ENCODE assay signal across 8 mouse cellular contexts in the genomic region with DNA sequence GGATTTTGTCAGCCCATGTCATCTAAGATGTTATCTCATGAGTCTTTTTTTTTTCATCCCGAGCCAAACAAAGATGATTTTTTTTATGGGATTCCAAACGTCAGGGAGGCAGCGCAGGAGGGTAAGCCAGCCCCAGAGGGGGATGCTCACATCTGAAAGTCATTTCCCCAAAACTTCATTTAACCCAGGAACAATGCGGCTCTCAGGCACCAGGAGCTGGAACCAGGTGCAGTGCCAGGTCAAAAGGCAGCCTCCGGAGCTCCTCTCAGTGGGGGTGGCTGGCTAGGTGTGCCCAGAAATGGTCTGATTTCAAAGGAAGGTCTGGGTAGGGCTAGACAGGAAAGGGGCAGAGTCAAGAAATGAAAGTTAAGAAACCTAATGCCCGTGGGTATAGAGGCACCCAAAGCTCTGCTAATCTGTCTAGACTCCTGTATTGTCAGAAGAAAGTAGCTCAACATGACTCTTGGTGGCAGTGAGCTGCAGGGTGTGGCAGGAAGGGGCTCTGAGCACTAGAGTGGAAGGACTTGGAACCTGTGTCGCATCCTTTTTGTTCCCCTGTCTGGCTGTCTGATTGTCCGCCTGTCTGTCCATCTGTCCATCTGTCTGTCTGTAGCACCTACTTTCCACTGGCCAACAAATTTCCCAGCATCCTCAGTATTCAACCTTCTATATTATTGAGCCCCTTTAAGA.
DNase-seq lines count a peak whose midpoint lies in the region; ATAC-seq and TF ChIP-seq lines count a peak whose summit lies in the region.
"Had no signal": no experiment of that assay in that cellular context is flagged by ENCODE, and none has a peak within 500 bp of the region (broad histone marks: within the 10 kb centered on the region; RNA-seq: fewer than 3 reads in every experiment).

No protein-coding gene starts in this region.

- WGBS in forebrain, embryonic 14.5 days: 15% methylated on average over 8 of the region's 8 CpGs

- peak overlapping the region; percentile 51 for H3K4me2 ChIP-seq in forebrain, embryonic 14.5 days (ENCODE audit: low read length)

- peak overlapping the region; percentile 48; the same call in 1 of the 2 replicates for H3K9ac ChIP-seq in forebrain, embryonic 14.5 days (ENCODE audit: low read length)

- H3K9me3 ChIP-seq in forebrain, embryonic 14.5 days (replicated peaks; ENCODE audit: control insufficient read depth, low read length): no peaks in the 10 kb centered on the region

- peak overlapping the region; percentile 38 for H3K4me3 ChIP-seq in testis, adult 2 months (ENCODE audit: control insufficient read depth, low read depth, low read length)
- H3K4me3 ChIP-seq in forebrain, embryonic 14.5 days (ENCODE audit: low read depth, low read length): no peak overlapping the region
- H3K4me3 ChIP-seq: myocyte had no signal

- H3K27me3 ChIP-seq in testis, adult 2 months (ENCODE audit: control insufficient read depth, insufficient read depth, low read length): no peaks in the 10 kb centered on the region
- no peaks in the 10 kb centered on the region for H3K27me3 ChIP-seq in forebrain, embryonic 14.5 days (replicated peaks; ENCODE audit: control insufficient read depth, insufficient read depth, low read length)
- no peaks in the 10 kb centered on the region for H3K27me3 ChIP-seq in splenic B cell, adult 2 months (ENCODE audit: control insufficient read depth, insufficient read depth, low read length, poor library complexity, severe bottlenecking)

- H3K4me1 ChIP-seq in testis, adult 2 months (ENCODE audit: control insufficient read depth, insufficient read depth, low read length): peaks cover 8% of the 10 kb centered on the region
- H3K4me1 ChIP-seq in forebrain, embryonic 14.5 days (ENCODE audit: control insufficient read depth, insufficient read depth, low read length): peaks cover 30% of the 10 kb centered on the region

- no peak for TF ChIP-seq POLR2A in testis, adult 2 months (IDR thresholded peaks at IDR 0.05; ENCODE audit: control insufficient read depth, low read depth, low read length)

- peak overlapping the region; percentile 36; the same call in 1 of the 2 replicates for H3K27ac ChIP-seq in testis, adult 2 months (ENCODE audit: control insufficient read depth, insufficient read depth, low read depth, low read length)
- H3K27ac ChIP-seq in forebrain, embryonic 14.5 days (ENCODE audit: low read depth, low read length): peak overlapping the region; percentile 89

- H3K36me3 ChIP-seq in testis, adult 2 months (ENCODE audit: control insufficient read depth, insufficient read depth, low read length): no peaks in the 10 kb centered on the region
- H3K36me3 ChIP-seq in forebrain, embryonic 14.5 days (ENCODE audit: control insufficient read depth, insufficient read depth, low read length): no peaks in the 10 kb centered on the region
- H3K36me3 ChIP-seq in splenic B cell, adult 2 months (ENCODE audit: control insufficient read depth, insufficient read depth, low read length, poor library complexity, severe bottlenecking): no peaks in the 10 kb centered on the region

- ATAC-seq in forebrain, embryonic 14.5 days: no peak

- DNase-seq in testis, postnatal 10 days (ENCODE audit: low spot score): no peak
- DNase-seq in forebrain, embryonic 14.5 days (ENCODE audit: low spot score): no peak
- DNase-seq in kidney, postnatal 14 days: peak; percentile 17
- peak; percentile 26 for DNase-seq in splenic B cell, adult 2 months (ENCODE audit: low read depth, low spot score)
- no peak for DNase-seq in gastrocnemius, adult 18-20 months (ENCODE audit: low spot score)
- DNase-seq in urinary bladder, adult 2 months (ENCODE audit: low spot score): no peak

- no peak for TF ChIP-seq CTCF in testis, adult 2 months (IDR thresholded peaks at IDR 0.05; ENCODE audit: control insufficient read depth, insufficient read depth, insufficient replicate concordance, low read depth, low read length)

Comparison
In these comparisons a context has a peak if more than half of its experiments do, and no peak if none do; other contexts are left out.
1. DNase-seq: peak in kidney, postnatal 14 days (single experiment) and splenic B cell, adult 2 months (single experiment); none in testis, postnatal 10 days (single experiment), forebrain, embryonic 14.5 days (single experiment), gastrocnemius, adult 18-20 months (single experiment) and urinary bladder, adult 2 months (single experiment).